Mouse (Mus musculus) adrenal gland, adult 2 months (tissue): ENCODE data around the gene Cxcl12. TPM values are rescaled to one million over a fixed set of nuclear protein-coding genes. Genes with fewer than 3 reads are reported as not detected.

Experiments used
- DNase-seq: peaks from one replicate; pipeline ENCODE4 v3.0.0; 2021
- polyA plus RNA-seq: library from polyadenylated mRNA; depleted of rRNA; stranded (reverse); fragments of >200 nt; gene quantifications from 2 replicates; pipeline ENCODE4 v1.2.3, GENCODE M21; 2012
- total RNA-seq, 2 experiments: library from RNA; stranded (reverse); gene quantifications; 2 replicates each; pipeline ENCODE4 v1.2.3; 2021

Gene Cxcl12
- total and polyA plus RNA-seq, 3 experiments = 51.9 to 141 (median 67.4) TPM

DNA sequence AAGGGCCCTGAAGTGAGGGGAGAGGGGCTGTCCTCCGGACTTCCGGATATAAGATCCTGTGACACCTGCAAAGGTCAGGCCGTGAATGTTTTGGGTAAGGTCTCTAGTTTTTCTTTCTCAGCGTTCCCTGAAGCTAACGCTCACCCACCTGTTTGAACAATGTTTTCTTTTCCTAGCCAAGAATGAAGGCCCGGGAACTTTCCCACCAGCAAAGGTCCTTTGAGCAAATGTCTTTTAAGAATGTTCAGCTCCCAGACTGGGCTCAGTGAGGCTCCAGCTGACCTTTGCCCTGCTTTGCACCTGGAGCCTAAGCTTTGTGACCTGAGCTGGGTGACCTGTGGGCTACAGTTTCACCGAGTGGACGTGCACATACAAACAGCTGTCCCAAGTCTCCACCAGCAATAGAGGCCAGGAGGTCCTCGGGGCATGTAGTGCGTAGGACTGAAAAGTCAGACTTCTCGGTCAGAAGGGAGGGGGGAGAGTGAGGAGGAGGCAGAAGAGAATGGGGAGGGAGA is 52.6 kb downstream of the Cxcl12 start:
- DNase-seq = no peak
